Mouse (Mus musculus) neural tube, embryonic 12.5 days (tissue): ENCODE data around the gene Nmi. TPM values are rescaled to one million over a fixed set of nuclear protein-coding genes. Genes with fewer than 3 reads are reported as not detected.

ENCODE experiments used
- ATAC-seq: fragments of 200-750 bp; cut with Nextera tagmentation; 2 replicates; pipeline ENCODE4 v1.8.0; 2017; ENCODE audit warnings: low read depth, mild to moderate bottlenecking, moderate TSS enrichment, moderate library complexity; ENCODE audit not compliant: low FRiP score
- H3K27ac ChIP-seq: fragments of 300-500 bp; sonication (generic); 2 replicates; pipeline ENCODE4 v1.5.1; 2016
- H3K27me3 ChIP-seq: fragments of 300-500 bp; sonication (generic); replicated peaks from 2 replicates; pipeline ENCODE4 v1.6.1; 2016; ENCODE audit warnings: mild to moderate bottlenecking
- H3K36me3 ChIP-seq: fragments of 300-500 bp; sonication (generic); 2 replicates; pipeline ENCODE4 v1.6.1; 2016; ENCODE audit warnings: mild to moderate bottlenecking
- H3K4me1 ChIP-seq: fragments of 300-500 bp; sonication (generic); 2 replicates; pipeline ENCODE4 v1.6.1; 2016
- H3K4me2 ChIP-seq: fragments of 300-500 bp; sonication (generic); replicated peaks from 2 replicates; pipeline ENCODE4 v1.6.1; 2016; ENCODE audit warnings: mild to moderate bottlenecking
- H3K4me3 ChIP-seq: fragments of 300-500 bp; sonication (generic); 2 replicates; pipeline ENCODE4 v1.5.1; 2016
- H3K9ac ChIP-seq: fragments of 300-500 bp; sonication (generic); 2 replicates; pipeline ENCODE4 v1.6.1; 2016; ENCODE audit warnings: mild to moderate bottlenecking
- H3K9me3 ChIP-seq: fragments of 300-500 bp; sonication (generic); 2 replicates; pipeline ENCODE4 v1.6.1; 2016; ENCODE audit warnings: mild to moderate bottlenecking
- WGBS: fragments of 180-500 bp; shearing (Covaris S2); methylation state at CpG from one replicate; pipeline ENCODE4 v1.1.7; 2016; 5-methylcytosine and 5-hydroxymethylcytosine counted together
- polyA plus RNA-seq: library from polyadenylated mRNA; unstranded; fragments of >200 nt; fragmentation: Nextera tagmentation; extraction: Ambion mirVana; gene quantifications from 2 replicates; pipeline ENCODE4 v1.2.1, GENCODE M21; 2016

Gene Nmi
- polyA plus RNA-seq, 1 experiment from 2014 or later = 7.3 TPM

DNA sequence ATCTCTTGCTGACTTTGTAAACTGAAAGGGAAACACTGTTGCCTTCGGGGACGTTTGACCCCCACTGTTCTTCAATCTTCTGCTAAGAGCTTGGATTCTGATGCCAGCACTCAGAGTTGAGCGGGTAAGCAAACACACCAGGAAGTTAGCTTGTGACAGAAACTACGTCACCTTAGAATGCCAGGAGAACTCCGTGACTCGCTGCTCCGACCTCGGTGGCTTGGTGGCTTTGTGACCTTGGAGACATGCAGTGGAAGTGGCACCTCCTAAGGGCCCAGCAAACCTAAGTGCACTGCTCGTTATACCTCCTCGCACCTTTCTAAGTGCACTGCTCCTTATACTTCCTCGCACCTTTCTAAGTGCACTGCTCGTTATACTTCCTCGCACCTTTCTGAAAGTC lies 9.0 kb upstream of the Nmi start:
- Histone ChIP-seq H3K36me3 (no peaks in the 10 kb centered on the region), H3K4me3 (no peak overlapping the region), H3K9ac (no peak overlapping the region), H3K27ac (no peak overlapping the region), H3K27me3 (no peaks in the 10 kb centered on the region), H3K4me2 (no peak overlapping the region), H3K9me3 (peaks cover 7% of the 10 kb centered on the region; the same call in 1 of the 2 replicates), H3K4me1 (no peaks in the 10 kb centered on the region)
- no peak for ATAC-seq
- WGBS = 80% methylated on average over 13 of the region's 13 CpGs

DNA sequence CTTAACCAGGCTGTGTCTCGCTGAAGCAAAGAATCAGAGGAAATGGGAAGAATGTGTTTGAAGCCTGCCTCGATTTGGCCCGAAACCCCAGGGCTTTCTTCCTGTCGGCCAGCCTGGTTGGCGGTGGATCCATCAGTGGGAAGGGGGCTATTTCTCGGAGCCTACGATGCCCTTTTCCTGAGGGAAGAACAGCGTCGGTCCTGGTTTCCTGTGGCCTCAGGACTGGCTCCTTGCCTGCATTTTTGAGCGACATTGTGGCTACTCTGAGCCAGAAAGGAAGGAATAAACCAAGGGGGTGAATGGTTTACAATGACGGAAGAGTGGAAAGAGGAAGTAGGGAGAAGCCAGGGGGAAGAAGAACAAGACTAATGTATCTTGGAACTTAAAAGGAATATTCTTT lies 8.3 kb upstream of the Nmi start:
- no peaks in the 10 kb centered on the region for H3K27me3 ChIP-seq
- H3K4me1 ChIP-seq = no peaks in the 10 kb centered on the region
- peaks cover 7% of the 10 kb centered on the region; the same call in 1 of the 2 replicates for H3K9me3 ChIP-seq
- no peak overlapping the region for H3K4me2 ChIP-seq
- H3K4me3 ChIP-seq = no peak overlapping the region
- 70% methylated on average over 11 of the region's 11 CpGs for WGBS
- H3K9ac ChIP-seq = no peak overlapping the region
- H3K27ac ChIP-seq = no peak overlapping the region; the same call in 1 of the 2 replicates
- H3K36me3 ChIP-seq = no peaks in the 10 kb centered on the region
- no peak for ATAC-seq

- H3K9me3 ChIP-seq = no peaks in the 10 kb centered on the region
- H3K27ac ChIP-seq = no peak overlapping the region
- ATAC-seq = peak; percentile 84
- peak overlapping the region; percentile 83 for H3K4me2 ChIP-seq
- H3K4me1 ChIP-seq = 0 out of 2 replicates have a peak, but pooled peaks cover 5% of the 10 kb centered on the region
- WGBS = 4% methylated on average over 40 of the region's 40 CpGs
- H3K4me3 ChIP-seq = peak overlapping the region; percentile 56
- no peaks in the 10 kb centered on the region for H3K27me3 ChIP-seq
- no peaks in the 10 kb centered on the region for H3K36me3 ChIP-seq
- H3K9ac ChIP-seq = peak overlapping the region; percentile 58
Measured at GRCm38 (mm10) chr2:51972641-51973409, 469 bp downstream of the Nmi start.

DNA sequence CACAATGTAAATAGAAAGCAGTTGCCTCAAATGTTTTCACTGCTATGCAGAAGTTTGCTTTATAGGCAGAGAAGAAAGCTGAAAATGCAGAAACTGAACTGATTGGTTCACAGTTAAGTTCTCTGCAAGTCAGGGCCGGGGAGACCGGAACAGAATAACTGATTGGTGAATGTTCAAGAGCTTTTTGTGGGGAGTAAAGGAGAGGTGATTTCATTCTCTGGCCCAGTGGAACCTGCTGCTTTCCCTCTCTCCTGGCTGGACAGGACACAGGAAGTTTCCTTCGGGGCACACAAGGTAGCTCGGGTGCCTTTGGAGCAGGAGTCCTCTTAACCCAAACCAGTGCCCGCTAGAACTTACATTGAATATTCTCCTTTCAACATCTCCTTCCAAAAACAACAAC lies 1.2 kb downstream of the Nmi start:
- H3K4me3 ChIP-seq = peak overlapping the region; percentile 56; the same call in 1 of the 2 replicates
- no peak overlapping the region for H3K27ac ChIP-seq
- 0 out of 2 replicates have a peak, but pooled peaks cover 5% of the 10 kb centered on the region for H3K4me1 ChIP-seq
- H3K9ac ChIP-seq = no peak overlapping the region
- H3K27me3 ChIP-seq = no peaks in the 10 kb centered on the region
- H3K9me3 ChIP-seq = no peaks in the 10 kb centered on the region
- H3K4me2 ChIP-seq = peak overlapping the region; percentile 83
- 65% methylated on average over 5 of the region's 5 CpGs for WGBS
- no peaks in the 10 kb centered on the region for H3K36me3 ChIP-seq
- ATAC-seq = peak; percentile 38; the same call in 1 of the 2 replicates

DNA sequence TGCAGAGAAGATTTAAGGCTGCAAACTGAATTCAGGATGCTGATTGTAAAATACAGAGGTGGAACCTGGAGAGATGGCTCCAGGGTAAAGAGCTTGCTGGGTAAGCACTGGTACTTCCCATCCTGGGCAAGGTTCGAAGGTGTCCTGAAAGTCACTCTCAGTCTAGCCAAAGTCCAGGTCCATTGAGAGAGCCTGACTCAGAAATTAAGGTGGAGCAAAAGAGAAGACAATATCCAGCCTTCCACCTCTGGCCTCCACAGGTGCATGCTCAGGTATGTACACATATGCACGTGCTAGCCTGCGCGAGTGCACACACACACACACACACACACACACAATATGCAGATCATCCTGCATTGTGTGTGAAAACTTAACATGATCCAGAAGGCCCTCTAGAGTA lies 2.4 kb downstream of the Nmi start:
- no peak for ATAC-seq
- Histone ChIP-seq H3K9ac (no peak overlapping the region), H3K36me3 (no peaks in the 10 kb centered on the region), H3K27me3 (no peaks in the 10 kb centered on the region), H3K27ac (no peak overlapping the region), H3K4me1 (0 out of 2 replicates have a peak, but pooled peaks cover 5% of the 10 kb centered on the region), H3K4me3 (no peak overlapping the region), H3K4me2 (no peak overlapping the region), H3K9me3 (no peaks in the 10 kb centered on the region)
- 97% methylated on average over 4 of the region's 4 CpGs for WGBS

DNA sequence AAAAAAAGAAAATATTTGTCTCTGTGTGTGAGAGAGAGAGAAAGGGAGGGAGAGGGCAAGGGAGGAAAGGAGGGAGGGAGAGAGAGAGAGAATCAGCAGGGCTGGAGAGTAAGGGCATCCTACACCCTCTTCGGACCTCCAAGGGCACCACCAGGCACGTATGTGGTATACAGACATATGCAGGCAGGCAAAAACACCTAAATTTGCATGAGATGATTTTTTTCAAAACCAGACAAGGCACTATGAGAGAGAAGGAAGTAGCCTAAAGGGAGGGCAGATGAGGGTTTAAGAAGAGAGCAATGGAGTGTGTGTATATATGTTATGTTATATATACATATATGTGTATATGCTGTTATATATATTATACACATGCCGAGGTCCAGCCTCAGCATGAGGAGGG lies 6.0 kb downstream of the Nmi start:
- Histone ChIP-seq H3K9me3 (no peaks in the 10 kb centered on the region), H3K9ac (no peak overlapping the region), H3K27ac (no peak overlapping the region), H3K4me1 (0 out of 2 replicates have a peak, but pooled peaks cover 1% of the 10 kb centered on the region), H3K4me3 (no peak overlapping the region), H3K27me3 (no peaks in the 10 kb centered on the region), H3K36me3 (no peaks in the 10 kb centered on the region), H3K4me2 (no peak overlapping the region)
- ATAC-seq = no peak
- WGBS = 87% methylated on average over 3 of the region's 3 CpGs

GRCm38 (mm10) chr2:51953648-51954204 lies 19.6 kb downstream of the Nmi start:
- WGBS = 93% methylated on average over 7 of the region's 7 CpGs
- H3K27me3 ChIP-seq = no peaks in the 10 kb centered on the region
- no peak overlapping the region for H3K4me3 ChIP-seq
- no peaks in the 10 kb centered on the region for H3K4me1 ChIP-seq
- H3K36me3 ChIP-seq = no peaks in the 10 kb centered on the region
- H3K9me3 ChIP-seq = no peaks in the 10 kb centered on the region
- no peak overlapping the region for H3K9ac ChIP-seq
- H3K4me2 ChIP-seq = no peak overlapping the region
- H3K27ac ChIP-seq = no peak overlapping the region
- no peak for ATAC-seq

GRCm38 (mm10) chr2:51950876-51951275 lies 22.4 kb downstream of the Nmi start:
- H3K4me3 ChIP-seq = no peak overlapping the region
- H3K4me2 ChIP-seq = no peak overlapping the region
- no peak overlapping the region for H3K27ac ChIP-seq
- no peaks in the 10 kb centered on the region for H3K27me3 ChIP-seq
- no peak for ATAC-seq
- 64% methylated on average over 1 of the region's 1 CpGs for WGBS
- H3K9ac ChIP-seq = no peak overlapping the region
- H3K4me1 ChIP-seq = no peaks in the 10 kb centered on the region
- no peaks in the 10 kb centered on the region for H3K9me3 ChIP-seq
- H3K36me3 ChIP-seq = no peaks in the 10 kb centered on the region

DNA sequence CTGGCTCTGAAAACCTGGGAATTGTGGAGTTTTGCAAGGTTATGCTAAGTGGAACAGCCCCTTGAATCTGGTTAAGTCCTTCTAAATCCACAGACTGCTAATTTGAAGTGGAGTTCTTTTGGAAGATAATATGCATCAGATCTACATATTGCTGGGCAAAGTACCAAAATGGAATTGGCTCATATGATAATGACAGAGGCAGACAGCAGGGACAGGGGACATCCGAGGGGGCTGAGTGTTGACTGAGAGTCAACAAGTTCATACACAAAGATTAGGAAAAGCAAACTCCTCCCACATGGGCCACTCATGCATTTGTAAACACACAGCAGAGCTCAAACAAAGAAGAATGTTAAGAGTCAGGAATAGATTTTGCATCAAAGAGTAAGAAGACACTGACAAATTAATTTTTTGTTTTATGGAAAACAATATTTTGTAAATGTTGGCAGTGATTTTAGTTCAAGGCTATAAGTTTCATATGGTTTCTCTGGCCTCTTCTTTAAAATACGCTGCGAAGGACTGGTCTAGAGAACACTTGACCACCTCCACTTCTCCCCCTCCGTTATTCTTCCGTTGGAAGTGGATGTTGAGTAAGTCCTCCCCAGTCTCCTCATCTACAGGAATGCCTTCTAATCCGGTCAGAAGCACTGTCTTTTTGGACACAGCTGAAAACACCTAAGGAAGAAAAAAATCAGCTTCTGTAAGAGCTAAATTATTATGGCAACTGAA lies 25.0 kb downstream of the Nmi start:
- ATAC-seq = no peak
- Histone ChIP-seq H3K4me3 (no peak overlapping the region), H3K4me2 (no peak overlapping the region), H3K9ac (no peak overlapping the region), H3K27ac (no peak overlapping the region), H3K4me1 (no peaks in the 10 kb centered on the region), H3K36me3 (no peaks in the 10 kb centered on the region), H3K27me3 (no peaks in the 10 kb centered on the region), H3K9me3 (no peaks in the 10 kb centered on the region)
- 87% methylated on average over 6 of the region's 6 CpGs for WGBS

GRCm38 (mm10) chr2:51945812-51946211 lies 27.5 kb downstream of the Nmi start:
- Histone ChIP-seq H3K27ac (no peak overlapping the region), H3K4me1 (no peaks in the 10 kb centered on the region), H3K9me3 (no peaks in the 10 kb centered on the region), H3K4me2 (no peak overlapping the region), H3K36me3 (no peaks in the 10 kb centered on the region), H3K9ac (no peak overlapping the region), H3K4me3 (no peak overlapping the region), H3K27me3 (no peaks in the 10 kb centered on the region)
- WGBS = 61% methylated on average over 2 of the region's 2 CpGs
- no peak for ATAC-seq

- H3K27me3 ChIP-seq = no peaks in the 10 kb centered on the region
- H3K4me1 ChIP-seq = no peaks in the 10 kb centered on the region
- H3K36me3 ChIP-seq = no peaks in the 10 kb centered on the region
- no peak overlapping the region for H3K4me2 ChIP-seq
- no peak overlapping the region for H3K4me3 ChIP-seq
- H3K9ac ChIP-seq = no peak overlapping the region
- WGBS = 92% methylated on average over 7 of the region's 7 CpGs
- ATAC-seq = no peak
- H3K9me3 ChIP-seq = no peaks in the 10 kb centered on the region
- no peak overlapping the region for H3K27ac ChIP-seq
Measured at GRCm38 (mm10) chr2:51941832-51942231, 31.5 kb downstream of the Nmi start.

- no peak overlapping the region for H3K9ac ChIP-seq
- no peak for ATAC-seq
- peaks cover 12% of the 10 kb centered on the region for H3K4me1 ChIP-seq
- H3K4me2 ChIP-seq = no peak overlapping the region
- H3K27ac ChIP-seq = no peak overlapping the region
- H3K9me3 ChIP-seq = no peaks in the 10 kb centered on the region
- H3K36me3 ChIP-seq = no peaks in the 10 kb centered on the region
- H3K4me3 ChIP-seq = no peak overlapping the region
- no peaks in the 10 kb centered on the region for H3K27me3 ChIP-seq
- 72% methylated on average over 3 of the region's 3 CpGs for WGBS
Measured at GRCm38 (mm10) chr2:51938750-51939149, 34.5 kb downstream of the Nmi start.
